31 mouse cellular contexts compared by ENCODE assay signal in the genomic region with DNA sequence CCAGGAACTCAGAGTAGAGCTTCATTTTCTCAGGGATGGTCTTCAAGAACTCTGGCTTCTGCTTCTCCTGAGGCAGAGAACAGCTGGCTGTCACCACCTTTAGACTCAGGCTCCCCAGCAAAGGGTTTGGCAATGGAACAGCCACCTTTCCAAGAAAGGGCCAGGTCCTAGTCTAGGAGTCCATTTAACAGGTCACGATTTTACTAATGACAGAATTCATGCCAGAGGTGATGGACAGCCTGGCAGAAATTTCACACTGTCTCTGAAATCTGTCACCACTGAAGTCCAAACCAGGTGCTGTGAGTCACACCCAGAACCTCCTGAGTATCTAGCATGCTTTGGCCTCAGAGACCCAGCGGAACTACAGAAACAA. TPM values are rescaled to one million over a fixed set of nuclear protein-coding genes. Genes with fewer than 3 reads are reported as not detected.
A peak's percentile ranks its signal among the peaks of the same experiment; 100 is the strongest.
DNase-seq lines count a peak whose midpoint lies in the region; ATAC-seq lines count a peak whose summit lies in the region.
"Had no signal": no experiment of that assay in that cellular context is flagged by ENCODE, and none has a peak within 500 bp of the region (broad histone marks: within the 10 kb centered on the region; RNA-seq: fewer than 3 reads in every experiment).

No protein-coding gene starts in this region.

- H3K4me2 ChIP-seq in kidney, embryonic 15.5 days = no peak overlapping the region
- H3K4me2 ChIP-seq in liver, embryonic 15.5 days = peak overlapping the region; percentile 65; the same call in 1 of the 2 replicates
- H3K4me2 ChIP-seq: embryonic facial prominence, embryonic 15.5 days; forebrain, embryonic 12.5 days; heart, embryonic 11.5 days; hindbrain, embryonic 14.5 days; lung, embryonic 14.5 days had no signal

- no peak overlapping the region for H3K27ac ChIP-seq in kidney, embryonic 15.5 days
- no peak overlapping the region for H3K27ac ChIP-seq in liver, embryonic 15.5 days (replicated peaks)
- no peak overlapping the region for H3K27ac ChIP-seq in embryonic facial prominence, embryonic 10.5 days (replicated peaks)
- H3K27ac ChIP-seq: embryonic facial prominence, embryonic 15.5 days; forebrain, embryonic 12.5 days; hindbrain, embryonic 14.5 days; stomach, embryonic 15.5 days had no signal

- no peaks in the 10 kb centered on the region for H3K9me3 ChIP-seq in kidney, embryonic 15.5 days (replicated peaks)
- H3K9me3 ChIP-seq in liver, embryonic 15.5 days (replicated peaks) = no peaks in the 10 kb centered on the region
- H3K9me3 ChIP-seq in embryonic facial prominence, embryonic 10.5 days = no peaks in the 10 kb centered on the region
- H3K9me3 ChIP-seq: embryonic facial prominence, embryonic 15.5 days; forebrain, embryonic 12.5 days; stomach, embryonic 15.5 days had no signal

- no peak overlapping the region for H3K4me3 ChIP-seq in kidney, embryonic 15.5 days (replicated peaks)
- H3K4me3 ChIP-seq in liver, embryonic 15.5 days (replicated peaks) = no peak overlapping the region
- no peak overlapping the region for H3K4me3 ChIP-seq in embryonic facial prominence, embryonic 10.5 days
- H3K4me3 ChIP-seq: embryonic facial prominence, embryonic 15.5 days; forebrain, embryonic 12.5 days; stomach, embryonic 15.5 days had no signal

- ATAC-seq in kidney, embryonic 15.5 days (replicated peaks; ENCODE audit: low FRiP score) = no peak
- no peak for ATAC-seq in liver, embryonic 15.5 days (ENCODE audit: insufficient read depth)
- ATAC-seq: CD4-positive, CD25-positive, alpha-beta regulatory T cell, adult 4 months; forebrain, postnatal 0 days; intestine, postnatal 0 days; midbrain, embryonic 16.5 days had no signal

- H3K4me1 ChIP-seq in kidney, embryonic 15.5 days = peaks cover 32% of the 10 kb centered on the region
- H3K4me1 ChIP-seq in liver, embryonic 15.5 days (replicated peaks) = peaks cover 32% of the 10 kb centered on the region
- peaks cover 22% of the 10 kb centered on the region for H3K4me1 ChIP-seq in embryonic facial prominence, embryonic 10.5 days

- peak; percentile 48 for DNase-seq in kidney, adult 11 months
- DNase-seq in kidney, postnatal 25 days = peak; percentile 13 to 66
- no peak for DNase-seq in kidney, postnatal 4 days
- peak; percentile 24 to 55 for DNase-seq in kidney, postnatal 36 days
- no peak for DNase-seq in embryonic facial prominence, embryonic 10.5 days (ENCODE audit: low spot score)
- DNase-seq: adrenal gland, postnatal 25 days; cerebellum, adult 11-12 months; cerebellum, adult 9-11 months; forebrain, postnatal 0 days; gastrocnemius, postnatal 10 days; layer of hippocampus, postnatal 36 days; left cerebral cortex, postnatal 4 days; lung, embryonic 14.5 days; lung, postnatal 14 days; right cerebral cortex, postnatal 25 days; thymus, adult 2 months; thymus, postnatal 36 days had no signal

- H3K36me3 ChIP-seq in kidney, embryonic 15.5 days = no peaks in the 10 kb centered on the region
- no peaks in the 10 kb centered on the region for H3K36me3 ChIP-seq in liver, embryonic 15.5 days (replicated peaks)
- H3K36me3 ChIP-seq in embryonic facial prominence, embryonic 10.5 days (replicated peaks) = no peaks in the 10 kb centered on the region
- H3K36me3 ChIP-seq: embryonic facial prominence, embryonic 15.5 days; forebrain, embryonic 12.5 days; stomach, embryonic 15.5 days had no signal

- 90% methylated on average over 2 of the region's 2 CpGs for WGBS in kidney, embryonic 15.5 days
- WGBS in liver, embryonic 15.5 days (ENCODE audit: insufficient replicate concordance) = 71% methylated on average over 2 of the region's 2 CpGs
- WGBS in embryonic facial prominence, embryonic 10.5 days = 91% methylated on average over 2 of the region's 2 CpGs

- no peaks in the 10 kb centered on the region for H3K27me3 ChIP-seq in kidney, embryonic 15.5 days
- no peaks in the 10 kb centered on the region for H3K27me3 ChIP-seq in liver, embryonic 15.5 days
- H3K27me3 ChIP-seq in embryonic facial prominence, embryonic 10.5 days (replicated peaks; ENCODE audit: low read depth, poor library complexity, severe bottlenecking) = no peaks in the 10 kb centered on the region; the same call in 1 of the 2 replicates
- H3K27me3 ChIP-seq: embryonic facial prominence, embryonic 15.5 days; forebrain, embryonic 12.5 days; stomach, embryonic 15.5 days had no signal

- H3K9ac ChIP-seq in kidney, embryonic 15.5 days = no peak overlapping the region
- no peak overlapping the region for H3K9ac ChIP-seq in liver, embryonic 15.5 days
- H3K9ac ChIP-seq: embryonic facial prominence, embryonic 15.5 days; forebrain, embryonic 12.5 days; forebrain, postnatal 0 days; hindbrain, embryonic 14.5 days; lung, embryonic 14.5 days; stomach, embryonic 15.5 days had no signal

RNA-seq across cellular contexts. Expression of gene Gstm1, which starts 2.8 kb away (rescaled TPM):
- polyA plus RNA-seq in kidney, embryonic 15.5 days (2015; fragmentation: Nextera tagmentation; extraction: Ambion mirVana) = 75.6 and 93.6 TPM in 2 replicates
- polyA plus RNA-seq in liver, embryonic 15.5 days (2015; fragmentation: Nextera tagmentation; extraction: Ambion mirVana) = 415 and 453 TPM in 2 replicates
- 32.4 and 35.2 TPM in 2 replicates for polyA plus RNA-seq in embryonic facial prominence, embryonic 10.5 days (2016; fragmentation: Nextera tagmentation; extraction: Ambion mirVana)

RNA-seq across cellular contexts. Expression of gene Gstm2, which starts 28.7 kb away (rescaled TPM):
- 93.9 and 101 TPM in 2 replicates for polyA plus RNA-seq in kidney, embryonic 15.5 days (2015; fragmentation: Nextera tagmentation; extraction: Ambion mirVana)
- 6.3 and 7.1 TPM in 2 replicates for polyA plus RNA-seq in liver, embryonic 15.5 days (2015; fragmentation: Nextera tagmentation; extraction: Ambion mirVana)
- polyA plus RNA-seq in embryonic facial prominence, embryonic 10.5 days (2016; fragmentation: Nextera tagmentation; extraction: Ambion mirVana) = 21.0 and 21.8 TPM in 2 replicates
- polyA plus RNA-seq: CD4-positive, CD25-positive, alpha-beta regulatory T cell, adult 4 months had no signal

RNA-seq across cellular contexts. Expression of gene Gstm4, which starts 29.7 kb away (rescaled TPM):
- 15.9 and 18.8 TPM in 2 replicates for polyA plus RNA-seq in kidney, embryonic 15.5 days (2015; fragmentation: Nextera tagmentation; extraction: Ambion mirVana)
- polyA plus RNA-seq in liver, embryonic 15.5 days (2015; fragmentation: Nextera tagmentation; extraction: Ambion mirVana) = 18.5 and 19.1 TPM in 2 replicates
- 12.9 and 13.2 TPM in 2 replicates for polyA plus RNA-seq in embryonic facial prominence, embryonic 10.5 days (2016; fragmentation: Nextera tagmentation; extraction: Ambion mirVana)

RNA-seq across cellular contexts. Expression of gene Gstm3, which starts 45.9 kb away (rescaled TPM):
- polyA plus RNA-seq in kidney, embryonic 15.5 days (2015; fragmentation: Nextera tagmentation; extraction: Ambion mirVana) = 0.26 and 0.66 TPM in 2 replicates
- 14.9 and 15.4 TPM in 2 replicates for polyA plus RNA-seq in liver, embryonic 15.5 days (2015; fragmentation: Nextera tagmentation; extraction: Ambion mirVana)
- polyA plus RNA-seq in embryonic facial prominence, embryonic 10.5 days (2016; fragmentation: Nextera tagmentation; extraction: Ambion mirVana) = not detected in 2 replicates
- polyA plus RNA-seq: CD4-positive, CD25-positive, alpha-beta regulatory T cell, adult 4 months; cortical plate, adult 2 months; embryonic facial prominence, embryonic 15.5 days; forebrain, embryonic 12.5 days; forebrain, postnatal 0 days; heart, postnatal 0 days; hindbrain, embryonic 14.5 days; limb, embryonic 14.5 days; midbrain, embryonic 16.5 days; neural tube, embryonic 11.5 days had no signal

Comparison
In these comparisons a context has a peak if more than half of its experiments do, and no peak if none do; other contexts are left out.
1. DNase-seq: peak in kidney, adult 11 months (single experiment), kidney, postnatal 25 days (2 of 2) and kidney, postnatal 36 days (2 of 2); none in kidney, postnatal 4 days (0 of 2) and embryonic facial prominence, embryonic 10.5 days (single experiment).